Mouse (Mus musculus) CH12.LX (cell line): Measurements from ENCODE around the gene Arhgap31. TPM values are rescaled to one million over a fixed set of nuclear protein-coding genes. Genes with fewer than 3 reads are reported as not detected.

Source experiments
- CTCF ChIP-seq, 2 experiments: IDR thresholded peaks in 1 of 2; conservative IDR thresholded peaks in 1 of 2; 2 replicates each; pipeline ENCODE4 v1.5.1; 2011 to 2012; ENCODE audit warnings: low read depth in 2 of 2, low read length in 2 of 2, improper control_type of control experiment in 1 of 2, inconsistent platforms in 1 of 2, mild to moderate bottlenecking in 1 of 2, moderate library complexity in 1 of 2
- HCFC1 ChIP-seq: IDR thresholded peaks from 2 replicates; pipeline ENCODE4 v1.6.1; 2012; ENCODE audit warnings: low read depth, mild to moderate bottlenecking, inconsistent platforms, low read length, improper control_type of control experiment
- IRF4 ChIP-seq: IDR thresholded peaks from 2 replicates; pipeline ENCODE4 v1.6.1; 2014; ENCODE audit warnings: low read depth, mild to moderate bottlenecking, inconsistent platforms, low read length, improper control_type of control experiment
- MAFK ChIP-seq: IDR thresholded peaks from 2 replicates; pipeline ENCODE4 v1.6.1; 2011; ENCODE audit warnings: low read length, improper control_type of control experiment; ENCODE audit not compliant: insufficient replicate concordance
- MAX ChIP-seq: IDR thresholded peaks from 2 replicates; pipeline ENCODE4 v1.6.1; 2011; ENCODE audit warnings: low read length, improper control_type of control experiment
- MXI1 ChIP-seq: IDR thresholded peaks from 2 replicates; pipeline ENCODE4 v1.6.1; 2011; ENCODE audit warnings: mild to moderate bottlenecking, low read depth, low read length, improper control_type of control experiment
- PAX5 ChIP-seq: IDR thresholded peaks from 2 replicates; pipeline ENCODE4 v1.6.1; 2012; ENCODE audit warnings: low read length, inconsistent platforms, mixed read lengths
- POLR2A ChIP-seq: IDR thresholded peaks from 2 replicates; pipeline ENCODE4 v1.6.1; 2011; ENCODE audit warnings: low read depth, mild to moderate bottlenecking, improper control_type of control experiment, low read length
- SMC3 ChIP-seq: IDR thresholded peaks from 2 replicates; pipeline ENCODE4 v1.6.1; 2011; ENCODE audit warnings: low read depth, low read length, improper control_type of control experiment
- UBTF ChIP-seq: IDR thresholded peaks from 2 replicates; pipeline ENCODE4 v1.6.1; 2012; ENCODE audit warnings: low read depth, mild to moderate bottlenecking, inconsistent platforms, low read length, improper control_type of control experiment, moderate library complexity
- ZC3H11A ChIP-seq: IDR thresholded peaks from 2 replicates; pipeline ENCODE4 v1.6.1; 2012; ENCODE audit warnings: low read depth, mild to moderate bottlenecking, inconsistent platforms, low read length, improper control_type of control experiment
- polyA plus RNA-seq: library from polyadenylated mRNA; unstranded; fragments of >175 nt; gene quantifications from 2 replicates; pipeline ENCODE4 v1.2.1, GENCODE M21; 2012; ENCODE audit warnings: low read depth; ENCODE audit not compliant: insufficient read length
- total RNA-seq, 2 experiments: library from RNA; depleted of rRNA; stranded (reverse); fragments of 300-350 nt in 1 of 2; fragments of >200 nt in 1 of 2; gene quantifications; 2 replicates each; pipeline ENCODE4 v1.2.3; 2012 to 2014

Arhgap31 gene
- total and polyA plus RNA-seq, 3 experiments: 0.15 to 2.0 (median 0.76) TPM

DNA sequence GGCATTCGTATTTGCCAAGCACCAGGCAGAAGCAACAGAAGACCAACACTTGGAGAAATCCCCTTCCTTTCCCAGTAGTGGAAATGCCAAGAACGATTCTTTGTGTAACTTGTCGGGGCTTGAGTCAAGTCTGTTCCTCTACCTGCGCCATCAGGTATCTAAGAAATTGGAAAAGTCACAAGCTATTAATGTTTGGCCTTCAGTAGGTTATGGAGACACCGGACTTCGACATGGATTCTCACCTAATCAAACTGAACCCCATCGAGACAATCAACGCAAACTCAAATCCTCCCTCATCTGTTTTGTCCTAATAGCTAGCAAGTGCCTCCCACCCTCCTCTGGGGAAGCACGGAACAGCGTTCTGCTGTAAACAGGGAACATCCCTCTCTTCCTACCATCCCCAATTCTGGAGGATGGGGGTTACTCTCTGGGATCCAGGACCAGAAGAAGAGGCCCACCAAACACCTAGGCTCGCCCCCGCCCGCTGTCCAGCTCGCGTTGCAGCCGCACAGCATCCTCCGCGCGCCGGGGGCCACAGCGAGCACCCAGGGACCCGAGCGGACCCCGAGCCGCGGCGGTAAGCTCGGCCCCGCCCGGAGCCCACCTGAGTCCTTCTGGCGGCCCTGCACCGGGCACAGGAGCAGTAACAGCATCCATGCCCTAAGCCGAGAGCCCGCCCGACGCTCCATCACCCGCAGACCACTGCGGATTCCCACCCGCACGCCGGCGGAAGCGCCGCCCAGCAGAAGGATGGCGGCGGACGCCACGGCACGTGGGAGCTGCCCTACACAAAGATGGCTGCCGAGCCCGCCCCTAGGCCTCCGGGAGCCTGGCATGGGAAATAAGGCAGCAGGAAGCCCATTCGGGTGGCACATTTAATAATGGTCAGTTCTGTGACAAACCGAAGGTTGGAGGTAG lies 163.3 kb downstream of the Arhgap31 start, which contains the start of gene Poglut1 (continued):
- TF ChIP-seq UBTF (peak; percentile 74), MAX (peak; percentile 98), MAFK (no peak), MXI1 (peak; percentile 97), ZC3H11A (no peak), POLR2A (peak; percentile 92), PAX5 (no peak), HCFC1 (peak; percentile 93), CTCF (conservative IDR thresholded peaks at IDR 0.05 in 1 of 2, IDR thresholded peaks at IDR 0.05 in 1 of 2; ENCODE audit: low read depth in 2 of 2, low read length in 2 of 2) (no peak), SMC3 (no peak), IRF4 (peak; percentile 75; the same call in 1 of the 2 replicates)

Other genes with a start within 250 kb of the Arhgap31 start
- gene Timmdc1, start 190.6 kb downstream of the Arhgap31 start, total RNA-seq (2012; rRNA removed): 49.7 and 50.1 TPM in 2 replicates
- 32.5 and 36.5 TPM in 2 replicates for gene Timmdc1, start 190.6 kb downstream of the Arhgap31 start, total RNA-seq (2014; rRNA removed)
- gene Timmdc1, start 190.6 kb downstream of the Arhgap31 start, polyA plus RNA-seq: 45.1 and 45.3 TPM in 2 replicates
- gene Poglut1, start 163.0 kb downstream of the Arhgap31 start, total RNA-seq (2012; rRNA removed): 41.4 and 44.2 TPM in 2 replicates
- gene Poglut1, start 163.0 kb downstream of the Arhgap31 start, total RNA-seq (2014; rRNA removed): 65.6 and 76.9 TPM in 2 replicates
- gene Poglut1, start 163.0 kb downstream of the Arhgap31 start, polyA plus RNA-seq: 54.7 and 54.8 TPM in 2 replicates
- gene Tmem39a, start 154.6 kb downstream of the Arhgap31 start, total RNA-seq (2012; rRNA removed): 61.9 and 66.5 TPM in 2 replicates
- gene Tmem39a, start 154.6 kb downstream of the Arhgap31 start, total RNA-seq (2014; rRNA removed): 42.3 and 52.3 TPM in 2 replicates
- 120 and 137 TPM in 2 replicates for gene Tmem39a, start 154.6 kb downstream of the Arhgap31 start, polyA plus RNA-seq
- gene B4galt4, start 29.0 kb upstream of the Arhgap31 start, total RNA-seq (2012; rRNA removed): not detected in 2 replicates
- not detected in 2 replicates for gene B4galt4, start 29.0 kb upstream of the Arhgap31 start, total RNA-seq (2014; rRNA removed)
- not detected in 2 replicates for gene B4galt4, start 29.0 kb upstream of the Arhgap31 start, polyA plus RNA-seq
- not detected in 2 replicates for gene Upk1b, start 87.1 kb upstream of the Arhgap31 start, total RNA-seq (2012; rRNA removed)
- gene Upk1b, start 87.1 kb upstream of the Arhgap31 start, total RNA-seq (2014; rRNA removed): not detected in 2 replicates
- gene Upk1b, start 87.1 kb upstream of the Arhgap31 start, polyA plus RNA-seq: not detected in 2 replicates
- gene 4930435E12Rik, start 115.5 kb upstream of the Arhgap31 start, total RNA-seq (2012; rRNA removed): not detected in 2 replicates
- gene 4930435E12Rik, start 115.5 kb upstream of the Arhgap31 start, total RNA-seq (2014; rRNA removed): not detected in 2 replicates
- not detected in 2 replicates for gene 4930435E12Rik, start 115.5 kb upstream of the Arhgap31 start, polyA plus RNA-seq
- gene Igsf11, start 179.4 kb upstream of the Arhgap31 start, total RNA-seq (2012; rRNA removed): not detected in 2 replicates
- gene Igsf11, start 179.4 kb upstream of the Arhgap31 start, total RNA-seq (2014; rRNA removed): 0.05 TPM in 1 of 2 replicates, not detected in the other
- 0.19 TPM in 1 of 2 replicates, not detected in the other for gene Igsf11, start 179.4 kb upstream of the Arhgap31 start, polyA plus RNA-seq